Mouse (Mus musculus) testis, postnatal 14 days (tissue): Measurements from ENCODE around the gene Bora.
"Not testable (repeated sequence)": the region's sequence is repeated elsewhere in the genome, so short reads cannot be mapped to it uniquely, and the experiment has no call there.

ENCODE experiments used
- DNase-seq: peaks from one replicate; pipeline ENCODE4 v3.0.0; 2021; ENCODE audit warnings: low spot score

Bora gene

GRCm38 (mm10) chr14:99046031-99046781 is at the start of gene Bora, which contains the start of gene Mzt1:
Gene Bora (plus strand): TSS chr14:99046222.
Gene Mzt1 (minus strand): TSS chr14:99046134.
- peak; percentile 94 for DNase-seq

DNA sequence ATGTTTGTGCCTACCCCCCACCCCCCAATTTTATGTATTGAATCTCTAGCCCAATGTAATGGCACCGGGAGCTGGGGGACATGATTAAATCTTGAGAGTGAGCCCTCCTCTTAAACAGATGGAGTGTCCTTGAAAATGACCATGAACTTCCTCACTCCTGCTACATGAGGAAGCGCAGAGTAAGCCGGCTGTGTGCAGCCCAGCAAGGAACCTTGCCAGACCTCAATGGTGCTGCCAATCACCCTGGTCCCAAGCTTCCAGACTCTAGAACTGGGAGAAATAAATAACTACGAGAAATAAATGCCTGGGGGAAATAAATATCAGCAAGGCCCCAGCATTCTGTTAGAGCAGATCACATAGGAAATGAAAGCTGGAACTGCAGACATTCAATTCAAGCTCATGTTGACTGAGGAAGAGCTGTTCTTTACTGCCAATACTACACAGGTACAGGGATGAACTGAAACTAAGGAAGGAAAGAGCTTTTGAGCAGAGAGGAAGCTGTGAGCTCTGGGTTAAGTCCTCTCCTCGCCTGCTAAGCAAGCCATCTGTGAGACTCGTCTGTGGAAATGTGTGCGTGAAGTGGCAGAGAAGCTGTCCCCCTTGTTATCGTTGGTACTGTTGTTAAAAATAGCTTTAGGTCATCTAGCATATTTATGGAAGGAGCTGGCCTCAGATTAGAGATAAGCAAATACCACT is 35.6 kb upstream of the Bora start:
- DNase-seq: no peak

GRCm38 (mm10) chr14:99010920-99011313 is 35.1 kb upstream of the Bora start:
- DNase-seq: no peak

- no peak for DNase-seq
These were observed 27.3 kb upstream of the Bora start for GRCm38 (mm10) chr14:99018691-99019090.

DNA sequence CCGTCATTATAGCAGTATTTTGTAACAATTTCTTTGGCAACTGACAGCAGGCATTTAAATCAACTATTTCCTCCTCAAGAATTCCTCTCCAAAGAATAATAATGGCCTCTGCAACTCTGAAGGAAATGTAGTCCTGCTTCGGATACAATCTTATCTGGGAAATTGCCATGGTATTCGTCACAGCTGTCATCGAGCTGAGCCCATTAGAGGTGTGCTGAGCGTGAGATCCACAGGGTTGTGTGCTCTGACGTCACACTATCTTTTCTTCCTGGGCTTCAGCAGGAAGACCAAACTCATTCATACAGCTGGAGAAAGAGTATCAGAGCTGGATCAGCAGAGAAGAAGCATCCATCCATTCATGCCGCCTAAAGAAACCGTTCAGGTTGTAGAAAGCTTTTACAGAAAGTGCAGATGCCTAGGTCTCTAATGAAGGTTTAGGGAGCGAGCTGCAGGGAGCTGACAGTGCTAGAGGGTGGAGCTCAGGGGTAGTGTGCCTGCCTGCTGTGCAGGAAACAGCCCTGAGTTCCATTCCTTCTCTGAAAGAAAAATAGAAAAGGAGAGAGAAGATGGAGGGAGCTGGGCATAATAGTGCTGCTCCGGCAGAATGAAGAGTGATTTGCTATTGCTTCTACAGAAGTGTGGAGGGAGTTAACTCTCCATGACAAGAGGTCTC is 26.8 kb upstream of the Bora start:
- no peak for DNase-seq

DNA sequence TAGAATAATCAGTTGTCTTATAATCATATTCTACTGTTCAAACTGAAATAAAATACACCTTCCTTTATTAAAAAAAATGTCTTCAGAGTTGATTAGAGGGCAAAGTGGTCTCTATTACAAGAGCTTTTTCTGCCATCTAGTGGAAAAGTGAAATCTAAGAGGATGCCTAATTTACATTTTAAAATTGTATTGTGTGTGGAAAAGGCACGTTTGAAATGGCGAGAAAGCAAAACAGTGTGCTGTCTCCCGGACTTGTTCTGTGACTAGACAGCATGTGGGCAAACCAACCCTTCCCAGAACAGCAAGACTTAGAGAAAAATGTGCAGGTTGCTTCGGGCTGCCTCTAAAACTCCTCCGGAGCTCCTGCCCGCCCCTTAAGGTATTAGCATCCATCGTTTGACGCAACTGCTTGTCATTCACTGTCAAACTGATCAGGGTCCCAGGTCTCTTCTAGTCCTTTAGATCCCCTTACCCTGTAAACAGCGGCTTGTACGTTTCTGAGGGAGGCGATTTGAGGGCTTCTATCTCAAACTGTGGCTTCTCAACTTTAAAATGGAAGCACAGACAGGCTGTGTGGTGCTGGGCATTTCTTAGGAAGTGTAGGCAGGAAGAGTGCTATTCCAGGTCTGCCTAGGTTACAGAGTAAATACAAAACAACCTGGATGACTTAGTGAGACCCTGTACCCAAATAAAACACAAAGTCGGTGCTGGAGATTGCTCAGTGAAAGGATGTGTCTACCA is 23.5 kb upstream of the Bora start:
- DNase-seq: no peak

DNA sequence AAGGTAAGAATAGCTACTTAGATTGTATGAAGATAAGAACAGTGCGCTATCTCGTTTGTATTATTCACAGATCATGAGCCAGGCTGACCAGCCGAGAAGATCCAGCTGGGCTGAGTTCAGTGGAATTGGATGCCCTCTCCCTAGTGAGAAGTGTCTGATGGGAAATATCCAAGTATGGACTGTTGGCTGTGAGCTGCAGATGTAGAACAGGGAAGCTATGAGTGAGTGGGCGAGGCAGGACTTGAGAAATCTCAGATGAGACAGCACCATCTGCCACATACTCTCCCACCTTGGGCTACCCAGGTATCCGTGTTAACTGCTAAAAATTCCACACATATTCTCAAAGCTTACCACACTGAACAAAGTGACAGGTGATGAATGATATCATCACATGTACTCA is 16.0 kb upstream of the Bora start:
- DNase-seq: no peak

GRCm38 (mm10) chr14:99031337-99031873 is 14.6 kb upstream of the Bora start:
- no peak for DNase-seq

GRCm38 (mm10) chr14:99032596-99032995 is 13.4 kb upstream of the Bora start:
- DNase-seq: no peak

DNA sequence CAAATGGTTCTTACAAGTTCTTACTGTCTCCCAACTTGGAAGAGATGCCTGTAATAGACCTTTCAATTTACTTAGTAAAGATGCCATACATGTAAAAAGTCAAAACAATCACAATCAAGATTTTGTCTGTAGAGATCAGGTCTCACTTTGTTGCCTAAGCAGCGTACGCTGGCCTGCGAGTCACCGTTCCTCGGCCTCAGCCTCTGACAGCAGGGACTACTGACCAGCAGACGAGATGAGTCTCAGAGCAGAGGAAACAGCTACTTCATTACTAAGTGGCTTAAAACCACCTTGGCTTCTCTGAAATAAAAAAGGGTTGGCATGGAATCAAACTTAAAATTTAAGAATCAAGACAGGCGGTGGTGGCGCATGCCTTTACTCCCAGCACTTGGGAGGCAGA is 11.2 kb upstream of the Bora start:
- not testable (repeated sequence) for DNase-seq

GRCm38 (mm10) chr14:99036039-99036438 is 10.0 kb upstream of the Bora start:
- DNase-seq: no peak

DNA sequence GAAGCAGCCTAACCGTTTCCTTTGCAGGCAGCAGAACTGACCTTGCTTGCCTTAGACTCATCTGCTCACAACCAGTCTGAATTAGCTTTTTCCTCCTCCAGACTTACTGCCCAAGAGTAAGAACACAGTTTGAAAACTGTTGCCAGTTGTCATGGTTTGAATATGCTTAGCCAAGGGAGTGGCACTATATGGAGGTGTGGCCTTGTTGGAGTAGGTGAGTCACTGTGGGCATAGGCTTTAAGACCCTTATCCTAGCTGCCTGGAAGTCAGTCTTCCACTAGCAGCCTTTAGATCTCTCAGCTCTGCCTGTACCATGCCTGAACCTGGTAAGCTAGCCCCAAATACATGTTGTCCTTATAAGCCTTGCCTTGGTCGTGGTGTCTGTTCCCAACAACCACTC is 8.3 kb upstream of the Bora start:
- DNase-seq: no peak

DNA sequence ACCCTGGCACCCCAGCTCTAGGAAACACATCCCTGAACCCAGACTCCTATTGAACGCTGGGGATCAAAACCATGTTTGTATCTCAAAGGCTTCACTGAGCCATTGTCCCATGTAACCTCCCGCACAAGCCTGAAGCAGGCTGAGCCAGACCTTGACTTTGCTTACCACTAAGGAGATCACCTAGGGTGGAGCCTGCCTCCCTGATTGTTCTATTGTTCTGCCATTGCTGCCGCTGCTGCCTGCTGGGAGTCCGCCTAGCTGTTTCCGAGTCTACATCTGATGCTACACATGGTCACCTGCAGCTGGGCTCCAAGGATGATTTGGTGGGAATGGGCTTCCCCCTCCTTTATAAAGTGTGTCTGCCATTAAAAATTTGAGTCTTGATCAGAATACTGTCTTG is 6.7 kb upstream of the Bora start:
- DNase-seq: not testable (repeated sequence)

- no peak for DNase-seq
These were observed 4.6 kb upstream of the Bora start for GRCm38 (mm10) chr14:99041416-99041815.

DNA sequence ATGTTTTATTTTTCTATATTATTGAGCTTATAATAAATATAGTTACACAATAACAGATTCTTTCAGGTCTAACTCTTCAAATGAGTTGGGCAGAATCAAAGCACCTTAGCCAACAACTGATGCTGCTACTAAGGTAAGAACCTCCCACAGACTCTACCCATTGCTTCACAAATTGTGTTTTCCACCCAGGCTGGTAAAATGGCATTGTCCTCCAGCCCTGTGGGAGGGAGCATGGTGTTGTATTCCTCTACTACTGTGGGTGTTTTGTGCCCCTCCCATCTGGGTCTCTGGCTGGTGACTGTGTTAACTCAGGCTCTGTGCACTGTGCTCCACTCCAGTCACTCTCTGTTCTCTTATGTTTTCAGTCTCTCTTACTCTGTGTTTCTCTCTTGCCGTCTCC is 2.5 kb upstream of the Bora start:
- no peak for DNase-seq

DNA sequence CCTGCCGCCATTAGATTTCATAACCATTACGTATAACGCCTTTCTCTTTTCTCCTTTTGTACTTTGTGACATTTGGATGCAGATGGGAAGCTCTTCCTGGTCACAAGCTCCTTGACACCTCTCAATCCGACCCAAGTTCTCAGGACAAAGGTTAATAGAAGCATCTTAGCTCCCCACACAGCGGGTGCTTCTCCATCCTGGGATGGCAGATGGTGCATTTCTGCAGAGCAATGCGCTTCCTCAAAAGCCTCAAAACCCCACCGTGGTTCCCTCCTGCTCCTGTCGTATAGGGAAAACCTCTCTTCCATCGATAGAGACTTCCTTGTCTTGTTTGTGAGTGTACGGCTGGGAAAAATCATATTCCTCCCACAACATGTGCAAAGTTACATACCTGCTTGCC is 1.9 kb upstream of the Bora start:
- no peak for DNase-seq

- no peak for DNase-seq
These were observed 1.3 kb upstream of the Bora start for GRCm38 (mm10) chr14:99044718-99045117.

DNA sequence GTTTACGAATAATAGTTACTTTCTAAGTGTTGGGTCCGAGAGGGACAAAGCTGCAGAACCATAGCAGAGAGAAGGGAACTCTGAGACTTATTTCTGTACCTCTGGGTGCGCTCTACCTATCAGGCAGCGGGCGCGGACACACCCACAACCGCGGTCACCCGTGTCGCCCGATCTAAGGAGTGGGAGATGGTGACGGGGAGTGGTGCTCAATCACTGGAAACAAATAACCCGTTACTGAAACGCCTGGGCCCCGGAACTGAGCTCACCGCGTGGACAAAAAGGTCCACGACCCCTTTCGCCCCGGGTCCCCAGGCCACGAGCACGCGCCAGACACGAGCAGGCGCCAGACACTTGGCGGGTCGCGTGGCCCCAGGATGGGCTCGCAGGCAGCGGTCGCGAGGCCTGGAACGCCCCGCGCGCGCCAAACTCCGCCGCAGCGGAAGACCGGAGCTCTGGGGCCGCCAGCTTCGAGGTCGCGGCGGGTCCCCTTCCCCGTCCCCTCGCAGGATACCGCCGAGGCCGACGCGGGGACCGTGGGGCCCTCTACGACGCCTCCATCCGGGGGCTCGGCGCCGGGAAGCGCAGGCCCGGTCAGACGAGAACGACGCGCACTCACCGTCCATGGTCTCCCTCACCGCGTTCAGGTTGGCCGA is 518 bp upstream of the Bora start:
- no peak for DNase-seq

DNA sequence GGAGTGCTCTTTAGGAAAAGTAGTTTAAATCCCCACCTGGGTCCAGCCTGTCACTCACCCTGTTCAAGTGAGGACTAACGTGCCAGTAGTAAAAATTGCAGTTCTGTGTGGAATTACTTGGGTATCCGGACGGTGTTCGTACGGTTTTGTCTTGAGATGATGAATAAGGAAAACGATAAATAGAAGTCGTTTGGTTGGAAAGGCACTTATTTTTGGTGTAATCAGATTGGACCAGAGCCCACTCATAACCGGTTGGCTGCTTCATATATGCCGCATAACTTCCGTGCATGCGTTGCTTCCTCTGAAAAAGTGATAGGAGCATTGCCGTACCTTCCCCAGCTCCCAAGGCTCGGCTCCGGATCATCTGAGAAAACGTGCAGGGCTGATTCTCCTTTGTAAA is 760 bp downstream of the Bora start:
- DNase-seq: no peak

DNA sequence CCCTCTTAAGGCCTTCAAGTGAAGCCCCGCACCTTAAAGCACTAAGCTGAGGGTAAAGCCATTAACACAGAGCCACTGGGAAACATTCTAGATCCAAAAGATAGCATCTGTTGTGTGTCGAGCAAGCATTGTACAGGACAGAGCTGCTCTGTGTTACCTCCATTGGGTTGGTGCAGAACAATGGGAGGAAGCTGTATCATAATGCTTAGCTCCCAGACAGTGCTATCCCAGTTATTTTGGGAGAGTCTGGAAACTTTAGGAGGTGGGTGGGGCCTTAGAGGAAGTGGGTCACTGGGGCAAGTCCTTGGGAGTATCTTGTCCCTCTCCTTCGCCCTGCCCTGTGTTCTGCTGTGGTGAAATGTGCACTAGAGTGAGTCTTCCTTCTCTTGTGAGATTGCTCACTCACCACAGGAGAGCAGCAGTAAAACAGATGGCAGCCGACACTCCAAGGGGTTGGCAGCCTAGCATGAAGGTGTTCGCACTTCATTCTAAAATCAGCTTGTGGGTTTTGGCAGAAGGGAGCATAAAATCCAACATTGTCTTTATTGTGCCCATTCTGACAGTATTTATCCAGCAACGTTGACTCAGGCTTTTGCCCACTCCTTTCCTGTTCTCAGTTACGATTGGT is 13.1 kb downstream of the Bora start:
- no peak for DNase-seq

DNA sequence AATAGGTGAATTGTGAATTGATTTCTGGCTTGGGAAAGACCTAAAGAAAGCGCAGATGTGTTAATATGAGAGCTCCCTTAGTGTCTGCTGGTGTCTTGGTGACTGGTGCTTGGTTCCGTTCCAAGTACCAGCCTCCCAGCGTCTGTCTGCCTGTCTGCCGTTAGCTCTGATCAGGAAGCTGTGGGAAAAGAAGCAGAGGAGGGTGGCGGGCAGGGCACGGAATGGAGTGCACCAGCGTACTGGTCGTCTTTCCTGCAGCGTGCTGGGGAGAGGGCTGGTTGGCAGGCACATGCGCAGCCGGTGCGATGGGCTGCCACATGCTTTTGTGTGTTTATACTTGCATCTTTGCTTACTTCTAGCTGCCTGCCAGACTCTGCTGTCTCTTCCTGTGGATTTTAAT is 14.6 kb downstream of the Bora start:
- no peak for DNase-seq
